16 mouse cellular contexts compared by ENCODE assay signal in genomic region chr3:151647637-151648036, GRCm38 (mm10).
DNase-seq lines count a peak whose midpoint lies in the region; ATAC-seq and TF ChIP-seq lines count a peak whose summit lies in the region.
"Had no signal": no experiment of that assay in that cellular context is flagged by ENCODE, and none has a peak within 500 bp of the region (broad histone marks: within the 10 kb centered on the region; RNA-seq: fewer than 3 reads in every experiment).

No protein-coding gene starts in this region.

- no peaks in the 10 kb centered on the region for H3K36me3 ChIP-seq in hindbrain, postnatal 0 days (ENCODE audit: insufficient read depth, low read length)
- no peaks in the 10 kb centered on the region for H3K36me3 ChIP-seq in hindbrain, embryonic 13.5 days
- no peaks in the 10 kb centered on the region for H3K36me3 ChIP-seq in testis, adult 2 months (ENCODE audit: control insufficient read depth, insufficient read depth, low read length)
- H3K36me3 ChIP-seq in stomach, embryonic 14.5 days (ENCODE audit: control insufficient read depth, insufficient read depth, low read length), result no peaks in the 10 kb centered on the region
- H3K36me3 ChIP-seq: heart, embryonic 12.5 days; limb, embryonic 12.5 days; lung, embryonic 15.5 days; neural tube, embryonic 15.5 days had no signal

- peak; percentile 53; the same call in 1 of the 2 replicates for ATAC-seq in hindbrain, postnatal 0 days
- no peak for ATAC-seq in hindbrain, embryonic 13.5 days (ENCODE audit: low FRiP score)
- 0 out of 2 replicates have a peak, but pooled peaks have one; percentile 6 for ATAC-seq in stomach, embryonic 14.5 days (ENCODE audit: insufficient number of reproducible peaks, insufficient read depth, low FRiP score, low read depth)
- ATAC-seq: midbrain, embryonic 16.5 days had no signal

- no peak overlapping the region for H3K9ac ChIP-seq in hindbrain, postnatal 0 days (replicated peaks; ENCODE audit: low read length)
- no peak overlapping the region for H3K9ac ChIP-seq in hindbrain, embryonic 13.5 days
- no peak overlapping the region for H3K9ac ChIP-seq in stomach, embryonic 14.5 days (replicated peaks; ENCODE audit: low read depth, low read length)
- H3K9ac ChIP-seq: heart, embryonic 12.5 days; limb, embryonic 12.5 days; lung, embryonic 15.5 days; neural tube, embryonic 15.5 days had no signal

- H3K4me3 ChIP-seq in hindbrain, postnatal 0 days (ENCODE audit: low read length), result no peak overlapping the region
- no peak overlapping the region for H3K4me3 ChIP-seq in hindbrain, embryonic 13.5 days
- H3K4me3 ChIP-seq in testis, adult 2 months (ENCODE audit: control insufficient read depth, low read depth, low read length), result no peak overlapping the region
- H3K4me3 ChIP-seq in bone marrow, adult 2 months (replicated peaks; ENCODE audit: control insufficient read depth, low read depth, low read length), result no peak overlapping the region
- H3K4me3 ChIP-seq in stomach, embryonic 14.5 days (ENCODE audit: low read depth, low read length), result no peak overlapping the region
- H3K4me3 ChIP-seq: heart, embryonic 12.5 days; limb, embryonic 12.5 days; lung, embryonic 15.5 days; neural tube, embryonic 15.5 days had no signal

- no peaks in the 10 kb centered on the region for H3K4me1 ChIP-seq in hindbrain, postnatal 0 days (ENCODE audit: insufficient read depth, low read length)
- no peaks in the 10 kb centered on the region for H3K4me1 ChIP-seq in hindbrain, embryonic 13.5 days (replicated peaks)
- no peaks in the 10 kb centered on the region for H3K4me1 ChIP-seq in testis, adult 2 months (ENCODE audit: control insufficient read depth, insufficient read depth, low read length)
- no peaks in the 10 kb centered on the region for H3K4me1 ChIP-seq in bone marrow, adult 2 months (ENCODE audit: control insufficient read depth, insufficient read depth, low read length)
- H3K4me1 ChIP-seq in stomach, embryonic 14.5 days (ENCODE audit: control insufficient read depth, insufficient read depth, low read length), result no peaks in the 10 kb centered on the region
- H3K4me1 ChIP-seq: heart, embryonic 12.5 days; limb, embryonic 12.5 days; lung, embryonic 15.5 days; neural tube, embryonic 15.5 days had no signal

- DNase-seq in hindbrain, postnatal 0 days (ENCODE audit: low spot score), result peak; percentile 8
- no peak for DNase-seq in testis, postnatal 10 days (ENCODE audit: low spot score)
- DNase-seq in right cerebral cortex, postnatal 36 days (ENCODE audit: low spot score in 2 of 2), result no peak
- DNase-seq in right cerebral cortex, adult 18-20 months, result no peak
- DNase-seq: adrenal gland, adult 8-10 months; cerebellum, adult 2 months; spleen, adult 18-20 months had no signal

- H3K27me3 ChIP-seq in hindbrain, postnatal 0 days (ENCODE audit: insufficient read depth, low read length), result no peaks in the 10 kb centered on the region
- H3K27me3 ChIP-seq in hindbrain, embryonic 13.5 days, result no peaks in the 10 kb centered on the region
- H3K27me3 ChIP-seq in testis, adult 2 months (ENCODE audit: control insufficient read depth, insufficient read depth, low read length), result no peaks in the 10 kb centered on the region
- H3K27me3 ChIP-seq in stomach, embryonic 14.5 days (ENCODE audit: control insufficient read depth, insufficient read depth, low read length), result no peaks in the 10 kb centered on the region
- H3K27me3 ChIP-seq: heart, embryonic 12.5 days; limb, embryonic 12.5 days; lung, embryonic 15.5 days; neural tube, embryonic 15.5 days had no signal

- TF ChIP-seq POLR2A in testis, adult 2 months (IDR thresholded peaks at IDR 0.05; ENCODE audit: control insufficient read depth, low read depth, low read length), result no peak
- TF ChIP-seq POLR2A in bone marrow, adult 2 months (IDR thresholded peaks at IDR 0.05; ENCODE audit: borderline replicate concordance, control insufficient read depth, low read depth, low read length), result no peak

- no peaks in the 10 kb centered on the region for H3K9me3 ChIP-seq in hindbrain, postnatal 0 days (ENCODE audit: low read length)
- no peaks in the 10 kb centered on the region for H3K9me3 ChIP-seq in hindbrain, embryonic 13.5 days
- H3K9me3 ChIP-seq in stomach, embryonic 14.5 days (ENCODE audit: control insufficient read depth, low read depth, low read length), result no peaks in the 10 kb centered on the region
- H3K9me3 ChIP-seq: heart, embryonic 12.5 days; limb, embryonic 12.5 days; lung, embryonic 15.5 days; neural tube, embryonic 15.5 days had no signal

- no peak overlapping the region for H3K27ac ChIP-seq in hindbrain, postnatal 0 days
- H3K27ac ChIP-seq in hindbrain, embryonic 13.5 days, result no peak overlapping the region
- no peak overlapping the region for H3K27ac ChIP-seq in testis, adult 2 months (ENCODE audit: control insufficient read depth, insufficient read depth, low read depth, low read length)
- no peak overlapping the region for H3K27ac ChIP-seq in bone marrow, adult 2 months (ENCODE audit: control insufficient read depth, insufficient read depth, low read depth, low read length, poor library complexity)
- no peak overlapping the region for H3K27ac ChIP-seq in stomach, embryonic 14.5 days (ENCODE audit: low read length)
- H3K27ac ChIP-seq: limb, embryonic 12.5 days; lung, embryonic 15.5 days; neural tube, embryonic 15.5 days had no signal

- no peak for TF ChIP-seq CTCF in hindbrain, postnatal 0 days (IDR thresholded peaks at IDR 0.05; ENCODE audit: low read depth)
- TF ChIP-seq CTCF in testis, adult 2 months (IDR thresholded peaks at IDR 0.05; ENCODE audit: control insufficient read depth, insufficient read depth, insufficient replicate concordance, low read depth, low read length), result peak; percentile 44; the same call in 1 of the 2 replicates
- TF ChIP-seq CTCF in bone marrow, adult 2 months (IDR thresholded peaks at IDR 0.05; ENCODE audit: control insufficient read depth, insufficient read depth, low read length), result peak; percentile 14; the same call in 1 of the 2 replicates

- H3K4me2 ChIP-seq in hindbrain, postnatal 0 days (ENCODE audit: low read depth, low read length), result no peak overlapping the region
- H3K4me2 ChIP-seq in hindbrain, embryonic 13.5 days, result no peak overlapping the region
- no peak overlapping the region for H3K4me2 ChIP-seq in stomach, embryonic 14.5 days (replicated peaks; ENCODE audit: low read depth, low read length)
- H3K4me2 ChIP-seq: heart, embryonic 12.5 days; limb, embryonic 12.5 days; lung, embryonic 15.5 days; neural tube, embryonic 15.5 days had no signal

- 70% methylated on average over 10 of the region's 10 CpGs for WGBS in hindbrain, postnatal 0 days
- 69% methylated on average over 10 of the region's 10 CpGs for WGBS in hindbrain, embryonic 13.5 days
- WGBS in bone marrow, adult 2 months, result 77% methylated on average over 10 of the region's 10 CpGs
- 72% methylated on average over 10 of the region's 10 CpGs for WGBS in stomach, embryonic 14.5 days
